Mouse (Mus musculus) granulocyte monocyte progenitor cell, adult 5-6 weeks (primary cell): Measurements from ENCODE around the gene Map4. TPM values are rescaled to one million over a fixed set of nuclear protein-coding genes. Genes with fewer than 3 reads are reported as not detected.
A peak's percentile ranks its signal among the peaks of the same experiment; 100 is the strongest.

Experiments
- ATAC-seq: replicated peaks from 2 replicates; pipeline ENCODE4 v1.8.0; 2016; ENCODE audit warnings: mild to moderate bottlenecking, moderate TSS enrichment, inconsistent platforms; ENCODE audit not compliant: poor library complexity, severe bottlenecking
- total RNA-seq, 2 experiments: library from RNA; stranded (forward) in 1 of 2; stranded (reverse) in 1 of 2; fragments of 200-712, 200-1000 nt in 1 of 2; fragments of >200 nt in 1 of 2; fragmentation: Nextera tagmentation in 1 of 2; gene quantifications; 2 replicates each; pipeline ENCODE4 v1.2.3; 2014 to 2017

Map4 gene
- total RNA-seq (2014; fragmentation: Nextera tagmentation): 33.3 and 42.6 TPM in 2 replicates
- 17.1 and 22.3 TPM in 2 replicates for total RNA-seq (2017)

DNA sequence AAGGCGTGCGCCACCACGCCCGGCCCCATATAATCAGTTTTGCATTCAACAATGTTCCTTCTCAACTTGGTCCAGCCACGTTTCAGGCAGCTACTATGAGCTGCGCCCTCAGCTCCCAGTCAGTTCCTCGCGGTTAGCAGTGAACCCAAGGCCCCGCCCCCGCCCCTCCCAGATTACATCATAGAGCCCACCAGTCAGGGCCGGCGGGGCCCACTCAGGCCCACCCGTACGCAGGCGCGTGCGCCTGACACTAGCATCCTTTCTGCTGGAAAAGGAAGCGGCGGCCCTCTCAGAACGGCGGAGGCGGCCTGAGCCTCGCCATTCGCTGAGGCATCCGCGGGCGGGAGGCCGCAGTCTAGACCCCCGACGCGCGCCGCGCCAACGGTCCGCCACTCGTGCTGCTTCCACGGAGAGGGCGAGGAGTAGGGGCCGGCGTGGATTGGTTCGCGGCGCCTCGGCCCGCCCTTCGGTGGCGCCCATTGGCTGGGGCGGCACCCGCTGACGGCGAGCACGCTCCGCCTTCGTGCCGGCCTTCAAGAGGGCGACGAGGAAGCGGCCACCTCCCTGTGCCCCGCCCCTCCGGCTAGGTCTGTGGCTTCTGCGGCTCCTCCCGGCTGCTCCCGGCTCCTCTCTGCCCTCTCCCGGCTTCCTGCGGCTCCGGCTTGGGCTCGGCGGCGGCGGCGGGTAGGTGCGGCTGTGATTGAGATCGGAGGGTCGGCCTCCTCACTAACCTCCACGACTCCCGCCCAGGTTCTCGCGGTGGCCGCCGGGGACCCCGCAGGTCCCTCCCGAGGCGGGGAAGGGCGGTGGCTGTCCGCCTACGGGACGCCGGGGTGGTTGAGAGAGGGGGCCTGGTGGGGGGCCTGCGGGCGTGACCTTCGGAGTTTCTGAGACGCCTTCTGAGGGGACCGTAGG is at the start of gene Map4:
Gene Map4, plus strand, starts transcription at position 204 of the 915 bp plus-strand sequence.
- ATAC-seq: peak; percentile 86

DNA sequence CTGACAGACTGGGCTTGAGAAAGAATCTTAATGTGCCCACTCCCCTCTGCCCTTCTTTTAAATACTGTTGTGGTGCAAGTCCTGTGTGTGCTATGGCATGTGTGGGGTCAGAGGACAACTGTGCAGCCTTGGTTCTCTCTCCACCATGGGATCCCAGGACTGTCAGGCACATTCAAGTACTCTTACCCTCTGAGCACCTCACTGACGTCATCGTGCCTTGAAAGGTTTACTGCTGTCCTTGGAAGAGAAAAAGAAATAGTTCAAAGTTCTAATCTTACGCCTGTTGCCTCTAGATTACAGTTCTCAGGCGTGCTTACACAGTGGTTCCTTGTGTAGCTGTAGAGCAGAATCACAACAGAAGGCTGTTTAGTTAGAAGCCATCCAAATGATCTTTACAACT is 45.0 kb upstream of the Map4 start:
- no peak for ATAC-seq

DNA sequence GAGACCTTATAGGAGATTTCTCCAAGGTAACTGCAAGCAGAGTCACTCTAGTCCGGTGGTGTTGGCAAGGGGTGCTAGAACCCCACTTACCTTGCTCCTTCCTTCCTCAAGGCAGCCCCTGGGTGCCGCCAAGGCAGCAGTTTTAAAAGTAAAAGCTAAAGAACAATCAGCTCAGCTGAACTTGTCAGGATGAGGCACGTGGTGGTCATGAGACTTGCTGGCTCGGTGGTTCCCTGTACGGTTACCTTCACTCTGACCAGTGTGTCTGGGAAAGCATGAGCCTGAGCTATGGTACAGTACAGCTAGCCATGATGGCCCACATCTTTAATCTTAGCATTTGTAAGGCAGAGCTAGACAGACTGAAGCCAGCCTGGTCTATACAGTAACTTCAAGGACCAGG is 43.9 kb upstream of the Map4 start:
- ATAC-seq: no peak

DNA sequence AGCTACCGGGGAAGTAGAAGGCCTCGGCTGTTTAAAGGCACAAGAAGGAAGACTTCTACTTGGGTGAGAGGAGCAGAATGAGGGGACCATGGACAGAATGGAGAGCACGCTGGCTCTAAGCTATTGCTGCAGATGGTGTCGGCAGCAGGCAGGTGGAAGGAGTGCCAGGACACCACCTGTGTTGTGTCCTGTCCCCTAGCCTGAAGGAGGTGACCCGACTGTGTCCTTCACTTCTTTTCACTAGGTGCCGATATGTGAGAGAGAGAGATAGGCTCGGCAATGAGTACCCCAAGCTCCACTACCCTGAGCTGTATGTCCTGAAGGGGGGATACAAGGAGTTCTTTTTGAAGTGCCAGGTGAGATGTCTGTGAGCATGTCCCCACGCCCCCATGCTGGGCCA is 39.8 kb upstream of the Map4 start:
- no peak for ATAC-seq

GRCm38 (mm10) chr9:109892651-109893250 is 38.5 kb upstream of the Map4 start:
- peak; percentile 74 for ATAC-seq

- peak; percentile 76 for ATAC-seq
Measured at GRCm38 (mm10) chr9:109894413-109895090, 36.7 kb upstream of the Map4 start.

GRCm38 (mm10) chr9:109895593-109895992 is 35.7 kb upstream of the Map4 start:
- ATAC-seq: no peak

- no peak for ATAC-seq
Measured at GRCm38 (mm10) chr9:109896253-109897150, 34.8 kb upstream of the Map4 start.

DNA sequence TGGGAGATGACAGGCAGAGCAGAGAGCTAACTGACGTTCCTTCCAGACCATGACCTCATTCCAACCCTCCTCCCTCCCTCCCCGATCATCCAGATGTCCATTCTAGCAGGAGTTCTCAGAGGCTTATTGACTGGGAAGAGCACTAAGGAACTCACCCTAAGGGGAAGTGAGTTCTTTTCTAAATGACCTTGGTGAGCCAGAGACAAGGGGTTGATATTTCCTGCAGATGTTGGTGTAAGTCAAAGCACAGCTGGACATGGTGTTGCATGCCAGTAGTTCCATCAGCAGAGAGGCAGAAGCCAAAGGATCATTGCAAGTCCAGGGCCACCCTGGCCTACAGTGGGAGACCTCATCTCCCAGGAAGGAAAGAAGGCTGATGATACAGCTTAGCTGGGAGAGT is 33.2 kb upstream of the Map4 start:
- ATAC-seq: no peak

DNA sequence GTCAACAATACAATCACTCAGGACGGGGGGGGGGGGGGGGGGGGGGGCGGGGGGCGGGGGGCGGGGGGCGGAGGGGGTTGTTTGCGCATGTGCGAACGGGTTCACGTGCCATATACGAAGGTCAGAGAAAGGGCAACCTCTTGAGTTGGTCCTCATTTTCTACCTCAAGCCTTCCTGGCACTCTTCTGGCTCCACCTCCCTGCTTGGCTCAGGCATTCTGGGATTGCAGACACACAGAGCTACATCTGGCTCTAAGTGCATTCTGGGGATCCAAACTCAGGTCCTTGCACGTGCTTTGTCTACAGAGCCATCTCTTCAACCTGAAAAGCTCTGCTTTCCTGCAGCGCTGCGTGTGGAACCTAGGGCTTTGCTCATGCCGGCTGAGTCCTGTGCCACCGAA is 31.9 kb upstream of the Map4 start:
- ATAC-seq: no peak

GRCm38 (mm10) chr9:109899774-109900173 is 31.5 kb upstream of the Map4 start:
- no peak for ATAC-seq

DNA sequence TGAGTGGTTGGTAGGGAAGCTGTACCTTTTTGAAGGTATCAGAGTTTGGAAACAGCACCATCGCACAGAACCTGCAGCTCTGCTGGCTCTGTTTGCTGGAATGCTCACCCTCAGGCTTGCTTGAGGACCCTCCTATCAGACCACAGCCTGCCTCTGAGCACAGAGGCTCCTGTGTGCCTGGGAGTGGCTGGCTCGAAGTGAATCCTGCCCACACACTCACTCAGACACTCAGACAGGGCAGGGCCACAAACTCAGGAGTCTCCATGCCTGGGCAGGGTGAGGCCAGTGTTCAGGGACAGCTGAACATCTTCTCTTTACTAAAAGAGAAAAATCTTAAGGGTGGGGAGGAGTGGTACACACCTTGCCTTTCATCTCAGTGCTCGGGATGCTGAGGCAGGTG is 30.7 kb upstream of the Map4 start:
- no peak for ATAC-seq

DNA sequence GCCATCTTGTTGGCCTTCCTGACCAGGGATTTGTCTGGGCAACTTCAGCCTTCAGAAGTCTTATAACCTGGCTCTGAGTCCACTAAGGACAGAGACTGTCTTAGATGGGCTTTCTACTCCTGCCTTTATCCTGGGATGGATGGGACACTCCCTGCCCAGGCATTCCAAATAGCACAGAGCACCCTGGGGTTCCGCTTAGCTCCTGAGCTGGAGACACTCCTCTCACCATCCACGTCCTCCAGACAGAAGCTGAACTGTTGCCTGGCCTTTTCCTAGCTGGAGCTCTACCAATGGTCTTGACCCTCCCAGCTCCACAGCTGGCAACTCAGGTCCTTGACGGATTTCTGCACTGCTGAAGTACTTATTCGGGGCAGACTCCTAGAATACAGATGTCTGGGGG is 29.0 kb upstream of the Map4 start:
- ATAC-seq: no peak

GRCm38 (mm10) chr9:109902740-109903139 is 28.5 kb upstream of the Map4 start:
- ATAC-seq: peak; percentile 73

- ATAC-seq: no peak
Measured at GRCm38 (mm10) chr9:109907300-109907699, 24.0 kb upstream of the Map4 start.

GRCm38 (mm10) chr9:109907774-109908465 is 23.3 kb upstream of the Map4 start:
- ATAC-seq: peak; percentile 97

DNA sequence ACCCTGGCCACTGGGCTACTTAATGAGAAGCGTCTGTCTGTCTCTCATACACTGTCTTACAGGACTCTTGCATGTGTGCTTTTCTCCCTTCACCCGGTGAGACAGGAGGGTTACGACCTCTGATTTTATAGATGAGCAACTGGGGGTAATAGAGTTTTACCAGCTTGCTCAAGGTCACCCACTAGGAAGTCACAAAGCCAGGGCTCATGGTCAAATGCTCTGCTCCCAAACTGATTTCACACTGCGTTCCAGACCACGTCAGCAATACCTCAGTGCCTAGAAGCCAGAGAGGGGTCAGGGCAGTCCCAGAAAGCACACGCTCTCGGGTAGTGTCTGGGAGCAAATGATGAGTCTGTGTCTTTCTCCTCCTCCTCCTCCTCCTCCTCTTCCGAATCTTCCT is 22.2 kb upstream of the Map4 start:
- ATAC-seq: no peak

DNA sequence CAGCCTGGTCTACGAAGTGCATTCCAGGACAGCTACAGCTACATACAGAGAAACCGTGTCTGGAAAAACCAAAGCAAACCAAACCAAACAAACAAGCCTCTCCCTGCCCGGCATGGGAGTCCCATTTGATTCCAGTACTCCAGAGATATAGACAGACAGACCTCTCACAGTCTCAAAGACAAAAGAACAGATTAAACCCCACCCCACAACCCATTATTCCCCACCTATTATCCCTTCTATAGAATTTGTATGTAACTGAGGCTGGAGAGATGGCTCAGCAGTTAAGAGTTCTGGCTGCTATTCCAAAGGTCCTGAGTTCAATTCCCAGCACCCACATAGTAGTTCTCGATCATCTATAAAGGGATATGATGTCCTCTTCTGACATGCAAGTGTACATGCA is 21.3 kb upstream of the Map4 start:
- ATAC-seq: no peak

DNA sequence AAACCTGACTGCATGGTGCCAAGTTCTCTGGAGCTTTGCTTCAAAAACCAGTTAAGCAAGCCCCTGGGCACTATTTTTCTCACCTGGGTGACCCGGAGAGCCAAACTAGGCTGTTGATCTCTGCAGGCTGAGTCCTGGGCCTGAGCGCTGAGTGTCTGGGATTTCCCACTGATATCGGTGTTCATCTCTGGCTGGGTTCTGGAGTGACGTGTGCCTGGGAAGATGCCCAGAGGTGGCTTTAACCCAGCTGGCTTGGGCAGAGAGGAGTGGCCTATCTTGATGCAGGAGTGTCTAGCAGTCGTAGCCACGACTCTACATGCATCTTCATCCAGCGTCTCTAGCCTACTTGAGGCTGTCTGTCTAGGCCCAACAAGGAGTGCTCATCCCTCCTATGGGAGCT is 19.5 kb upstream of the Map4 start:
- ATAC-seq: no peak
